Mouse (Mus musculus) left cerebral cortex, postnatal 10 days (tissue): ENCODE measurements around the gene Lrp1. TPM values are rescaled to one million over a fixed set of nuclear protein-coding genes. Genes with fewer than 3 reads are reported as not detected.

ENCODE experiments used
- DNase-seq, 2 experiments: peaks; one replicate each; pipeline ENCODE4 v3.0.0; 2021 to 2022; ENCODE audit warnings: low spot score in 2 of 2, mixed read lengths in 1 of 2; ENCODE audit errors: extremely low spot score in 1 of 2
- intact Hi-C: fragments of 180-260 bp; cut with DNase I; formaldehyde crosslinking; loops from one replicate; pipeline ENCODE4 v1.15.1; 2025
- total RNA-seq, 2 experiments: library from RNA; stranded (reverse); gene quantifications; 2 replicates each; pipeline ENCODE4 v1.2.3; 2021

Gene Lrp1
- total RNA-seq, 2 experiments from 2014 or later, result 264 to 283 TPM

GRCm38 (mm10) chr10:127499516-127499915 is 121.4 kb downstream of the Lrp1 start:
- no peak for DNase-seq
- intact Hi-C loops, result no loop called here

- intact Hi-C loops, result no loop called here
- no peak for DNase-seq
These were observed 124.8 kb downstream of the Lrp1 start for GRCm38 (mm10) chr10:127496156-127496555.

- intact Hi-C loops, result no loop called here
These were observed 128.8 kb downstream of the Lrp1 start for GRCm38 (mm10) chr10:127492118-127492517.

GRCm38 (mm10) chr10:127491128-127491512 is 129.8 kb downstream of the Lrp1 start:
- no peak for DNase-seq

More at GRCm38 (mm10) chr10:127492118-127492517, 128.8 kb downstream of the Lrp1 start:
- peak in 1 of 2 experiments; percentile 13 for DNase-seq

GRCm38 (mm10) chr10:127490160-127491127 is 130.5 kb downstream of the Lrp1 start:
- DNase-seq, result no peak
- intact Hi-C loops, result no loop called here

More at GRCm38 (mm10) chr10:127491128-127491512, 129.8 kb downstream of the Lrp1 start:
- intact Hi-C loops, result no loop called here

- intact Hi-C loops, result no loop called here
- no peak for DNase-seq
These were observed 132.1 kb downstream of the Lrp1 start for GRCm38 (mm10) chr10:127488856-127489255.

Other genes with a start within 250 kb of the Lrp1 start
- 100 to 1,000 TPM; 288 to 322 TPM for gene R3hdm2, start 240.8 kb downstream of the Lrp1 start, total RNA-seq
- 1 to 10 TPM; 4.1 to 7.5 TPM for gene Stac3, start 119.5 kb downstream of the Lrp1 start, total RNA-seq
- 1 to 10 TPM; 6.0 to 7.0 TPM for gene Ndufa4l2, start 106.2 kb downstream of the Lrp1 start, total RNA-seq
- 10 to 100 TPM; 28.3 to 32.8 TPM for gene Shmt2, start 98.7 kb downstream of the Lrp1 start, total RNA-seq
- gene Nxph4, start 86.6 kb downstream of the Lrp1 start, total RNA-seq, result 1 to 10 TPM; 5.8 to 8.5 TPM
- gene Stat6, start 21.8 kb upstream of the Lrp1 start, total RNA-seq, result 10 to 100 TPM in 1 of 2 experiments, 1 to 10 TPM in 1; 9.4 to 10.2 TPM
- 1 to 10 TPM; 3.4 to 4.4 TPM for gene Nemp1, start 45.8 kb upstream of the Lrp1 start, total RNA-seq
- gene Nab2, start 47.4 kb upstream of the Lrp1 start, total RNA-seq, result 10 to 100 TPM; 28.5 to 32.1 TPM
- under 1 TPM; 0.28 TPM for gene Myo1a, start 84.0 kb upstream of the Lrp1 start, total RNA-seq
- 10 to 100 TPM; 14.5 to 17.8 TPM for gene Tac2, start 103.3 kb upstream of the Lrp1 start, total RNA-seq
- 1 to 10 TPM; 8.8 to 10.0 TPM for gene Zbtb39, start 118.4 kb upstream of the Lrp1 start, total RNA-seq
- 1 to 10 TPM; 1.3 to 1.6 TPM for gene Gpr182, start 130.6 kb upstream of the Lrp1 start, total RNA-seq
- gene Rdh1, start 138.6 kb upstream of the Lrp1 start, total RNA-seq, result under 1 TPM; 0.19 to 0.28 TPM
- gene Rdh16f1, start 138.6 kb upstream of the Lrp1 start, total RNA-seq, result under 1 TPM in 1 of 2 experiments, not detected in 1; 0.24 TPM
- gene Rdh9, start 155.2 kb upstream of the Lrp1 start, total RNA-seq, result under 1 TPM; 0.47 to 0.66 TPM
- under 1 TPM; 0.21 to 0.39 TPM for gene Rdh16, start 180.0 kb upstream of the Lrp1 start, total RNA-seq
- gene Rdh19, start 228.8 kb upstream of the Lrp1 start, total RNA-seq, result not detected
- not detected for gene Rdh16f2, start 245.3 kb upstream of the Lrp1 start, total RNA-seq